Mouse (Mus musculus) forebrain, embryonic 14.5 days (tissue): ENCODE results near the gene Cpa3. TPM values are rescaled to one million over a fixed set of nuclear protein-coding genes. Genes with fewer than 3 reads are reported as not detected.
A peak's percentile ranks its signal among the peaks of the same experiment; 100 is the strongest.

ENCODE experiments used
- ATAC-seq: fragments of 200-750 bp; cut with Nextera tagmentation; 2 replicates; pipeline ENCODE4 v1.8.0; 2017; ENCODE audit warnings: mild to moderate bottlenecking, moderate library complexity
- DNase-seq: peaks from one replicate; pipeline ENCODE4 v3.0.0-alpha.2; 2015; ENCODE audit warnings: low spot score
- H3K27ac ChIP-seq: fragments of 300-500 bp; sonication (generic); 2 replicates; pipeline ENCODE4 v1.5.1; 2014; ENCODE audit warnings: low read depth, mild to moderate bottlenecking, control low read depth, low read length, moderate library complexity
- H3K27me3 ChIP-seq: fragments of 300-500 bp; sonication (generic); replicated peaks from 2 replicates; pipeline ENCODE4 v1.6.1; 2014; ENCODE audit warnings: low read length, control low read depth, mixed read lengths; ENCODE audit not compliant: control insufficient read depth, insufficient read depth
- H3K36me3 ChIP-seq: fragments of 300-500 bp; sonication (generic); 2 replicates; pipeline ENCODE4 v1.6.1; 2014; ENCODE audit warnings: low read length, control low read depth; ENCODE audit not compliant: control insufficient read depth, insufficient read depth
- H3K4me1 ChIP-seq: fragments of 300-500 bp; sonication (generic); 2 replicates; pipeline ENCODE4 v1.6.1; 2014; ENCODE audit warnings: antibody characterized with exemption, low read length, control low read depth; ENCODE audit not compliant: control insufficient read depth, insufficient read depth
- H3K4me2 ChIP-seq: fragments of 300-500 bp; sonication (generic); 2 replicates; pipeline ENCODE4 v1.6.1; 2014; ENCODE audit warnings: mild to moderate bottlenecking, control low read depth, low read length
- H3K4me3 ChIP-seq: fragments of 300-500 bp; sonication (generic); 2 replicates; pipeline ENCODE4 v1.5.1; 2014; ENCODE audit warnings: low read depth, low read length, control low read depth
- H3K9ac ChIP-seq: fragments of 300-500 bp; sonication (generic); 2 replicates; pipeline ENCODE4 v1.6.1; 2014; ENCODE audit warnings: mild to moderate bottlenecking, low read length, control low read depth, moderate library complexity
- H3K9me3 ChIP-seq: fragments of 300-500 bp; sonication (generic); replicated peaks from 2 replicates; pipeline ENCODE4 v1.6.1; 2016; ENCODE audit warnings: low read length, control low read depth, mixed read lengths; ENCODE audit not compliant: control insufficient read depth
- WGBS: fragments of 180-500 bp; shearing (Covaris S2); extraction: QIAGEN DNeasy Blood & Tissue Kit; methylation state at CpG from one replicate; pipeline ENCODE4 v1.1.7; 2014; 5-methylcytosine and 5-hydroxymethylcytosine counted together
- polyA plus RNA-seq: library from polyadenylated mRNA; unstranded; fragments of >200 nt; fragmentation: Nextera tagmentation; extraction: Ambion mirVana; gene quantifications from 2 replicates; pipeline ENCODE4 v1.2.1, GENCODE M21; 2014

Gene Cpa3
- polyA plus RNA-seq, 1 experiment from 2014 or later: 0.23 TPM

DNA sequence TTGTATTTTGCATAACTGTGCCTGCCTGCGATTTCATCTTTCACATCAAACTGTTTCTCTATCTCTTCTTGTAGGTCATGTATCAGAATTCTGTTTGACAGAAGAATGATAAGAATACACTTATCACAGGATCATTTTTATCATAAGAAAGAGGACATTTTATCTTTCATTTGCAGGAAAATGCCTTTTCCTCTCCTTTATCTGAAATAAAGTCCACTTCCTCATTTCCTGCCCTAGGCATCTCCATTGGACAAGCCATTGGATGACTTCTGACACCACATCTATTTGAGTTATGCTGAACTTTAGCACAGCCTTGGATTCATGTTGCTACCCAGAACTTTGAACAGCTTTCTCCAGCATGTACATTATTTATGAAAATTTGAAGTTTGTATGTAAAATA is 13.0 kb downstream of the Cpa3 start:
- no peak for ATAC-seq

DNA sequence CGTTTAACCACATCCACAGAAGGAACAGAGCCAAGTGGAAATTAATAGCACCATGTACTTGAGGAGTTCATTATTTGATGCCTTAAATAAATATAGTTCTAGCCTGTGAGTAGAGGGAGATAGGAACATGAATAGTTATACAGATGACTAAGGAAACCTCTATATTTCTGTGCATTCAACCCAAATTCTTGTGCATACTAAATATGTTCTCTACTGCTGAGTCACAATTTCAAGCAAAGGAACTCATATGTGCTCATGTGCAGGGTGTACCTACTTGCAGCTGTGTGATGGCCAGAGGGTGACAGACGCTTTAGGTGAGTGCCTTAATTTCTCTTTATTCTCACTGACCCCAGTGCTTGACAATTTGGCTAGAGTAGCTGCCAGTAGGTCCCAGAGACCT is 16.6 kb downstream of the Cpa3 start:
- Histone ChIP-seq H3K4me1 (no peaks in the 10 kb centered on the region), H3K36me3 (no peaks in the 10 kb centered on the region), H3K27me3 (no peaks in the 10 kb centered on the region), H3K4me2 (no peak overlapping the region), H3K9ac (no peak overlapping the region), H3K9me3 (no peaks in the 10 kb centered on the region), H3K4me3 (no peak overlapping the region), H3K27ac (no peak overlapping the region)
- no peak for DNase-seq
- ATAC-seq: no peak
- WGBS: 88% methylated on average over 2 of the region's 2 CpGs

More for the DNA sequence above, 13.0 kb downstream of the Cpa3 start:
- Histone ChIP-seq H3K36me3 (no peaks in the 10 kb centered on the region), H3K4me1 (no peaks in the 10 kb centered on the region), H3K9me3 (no peaks in the 10 kb centered on the region), H3K27me3 (no peaks in the 10 kb centered on the region), H3K4me3 (no peak overlapping the region), H3K27ac (no peak overlapping the region), H3K9ac (no peak overlapping the region), H3K4me2 (no peak overlapping the region)
- 87% methylated on average over 1 of the region's 1 CpGs for WGBS
- DNase-seq: no peak

DNA sequence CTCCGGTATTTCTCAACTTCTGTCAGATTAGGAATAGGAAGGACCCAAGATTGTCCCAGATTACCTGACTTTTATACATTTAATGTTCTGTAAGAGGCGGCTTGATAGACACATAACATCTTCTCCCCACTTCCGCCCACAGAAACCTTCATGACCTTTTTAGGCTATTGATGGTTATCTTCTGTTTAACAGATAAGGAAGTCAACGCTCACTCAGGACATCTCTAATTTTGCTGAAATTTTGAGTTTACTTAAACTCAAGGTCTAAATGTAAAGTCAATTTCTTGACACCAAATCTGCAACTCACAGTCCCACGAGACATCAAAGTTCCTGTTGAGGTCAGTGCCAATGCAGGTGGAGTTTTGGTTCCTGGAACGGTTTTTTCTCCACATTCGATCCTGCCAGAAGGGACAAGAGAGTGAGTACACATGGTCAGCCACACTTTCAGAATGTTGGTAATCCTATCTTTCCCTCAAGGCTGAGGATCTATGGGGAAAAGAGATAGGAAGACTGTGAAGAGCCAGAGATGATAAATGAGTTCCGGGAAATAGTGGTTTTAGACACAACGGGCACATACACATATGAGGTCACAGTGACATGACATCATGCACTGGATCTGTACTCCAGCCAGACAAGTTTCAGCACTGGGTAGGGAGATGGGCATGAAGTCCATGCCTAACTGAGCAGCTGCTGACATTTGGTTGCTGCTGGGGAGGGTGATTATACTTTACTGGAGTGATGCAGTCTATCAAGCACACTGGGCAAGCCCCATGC is 18.9 kb downstream of the Cpa3 start:
- Histone ChIP-seq H3K4me1 (no peaks in the 10 kb centered on the region), H3K9ac (no peak overlapping the region), H3K9me3 (no peaks in the 10 kb centered on the region), H3K27ac (no peak overlapping the region), H3K27me3 (no peaks in the 10 kb centered on the region), H3K4me3 (no peak overlapping the region), H3K36me3 (no peaks in the 10 kb centered on the region), H3K4me2 (no peak overlapping the region)
- ATAC-seq (no peak), DNase-seq (no peak)
- 93% methylated on average over 9 of the region's 9 CpGs for WGBS

- H3K4me1 ChIP-seq: no peaks in the 10 kb centered on the region
- no peak overlapping the region for H3K9ac ChIP-seq
- 90% methylated on average over 3 of the region's 3 CpGs for WGBS
- no peak overlapping the region for H3K4me3 ChIP-seq
- H3K9me3 ChIP-seq: no peaks in the 10 kb centered on the region
- ATAC-seq (no peak), DNase-seq (no peak)
- no peaks in the 10 kb centered on the region for H3K36me3 ChIP-seq
- no peak overlapping the region for H3K27ac ChIP-seq
- no peaks in the 10 kb centered on the region for H3K27me3 ChIP-seq
- no peak overlapping the region for H3K4me2 ChIP-seq
Observed at GRCm38 (mm10) chr3:20222136-20222535, 19.8 kb downstream of the Cpa3 start.

GRCm38 (mm10) chr3:20198869-20199268 is 43.1 kb downstream of the Cpa3 start:
- H3K9ac ChIP-seq: no peak overlapping the region
- no peak overlapping the region for H3K4me2 ChIP-seq
- ATAC-seq: peak; percentile 71
- DNase-seq: peak; percentile 75
- H3K9me3 ChIP-seq: no peaks in the 10 kb centered on the region
- 24% methylated on average over 6 of the region's 6 CpGs for WGBS
- no peaks in the 10 kb centered on the region for H3K36me3 ChIP-seq
- H3K4me1 ChIP-seq: no peaks in the 10 kb centered on the region
- H3K27ac ChIP-seq: no peak overlapping the region
- H3K4me3 ChIP-seq: no peak overlapping the region
- no peaks in the 10 kb centered on the region for H3K27me3 ChIP-seq

DNA sequence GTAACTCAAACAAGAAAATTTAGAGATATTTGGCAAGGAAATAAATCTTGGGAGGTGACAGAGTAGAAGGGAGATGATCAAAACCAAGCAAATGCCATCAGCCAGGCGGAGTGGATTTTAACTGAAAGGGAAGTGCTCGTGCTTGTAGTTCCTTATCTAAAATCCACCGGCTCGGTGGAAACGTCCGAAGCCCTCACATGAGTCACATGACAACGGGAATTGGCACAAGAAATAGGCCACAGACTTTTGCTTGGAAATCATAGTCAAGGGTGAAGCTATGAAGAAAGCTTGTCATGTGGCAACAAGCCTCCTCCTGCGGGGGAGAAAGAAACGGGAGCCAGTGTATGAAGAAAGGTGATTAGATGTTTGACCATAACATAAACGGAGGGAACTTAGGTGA is 44.1 kb downstream of the Cpa3 start:
- no peaks in the 10 kb centered on the region for H3K36me3 ChIP-seq
- ATAC-seq (no peak), DNase-seq (no peak)
- H3K9me3 ChIP-seq: no peaks in the 10 kb centered on the region
- no peak overlapping the region for H3K9ac ChIP-seq
- no peak overlapping the region for H3K4me2 ChIP-seq
- no peaks in the 10 kb centered on the region for H3K27me3 ChIP-seq
- no peak overlapping the region for H3K27ac ChIP-seq
- no peaks in the 10 kb centered on the region for H3K4me1 ChIP-seq
- WGBS: 87% methylated on average over 10 of the region's 10 CpGs
- H3K4me3 ChIP-seq: no peak overlapping the region

DNA sequence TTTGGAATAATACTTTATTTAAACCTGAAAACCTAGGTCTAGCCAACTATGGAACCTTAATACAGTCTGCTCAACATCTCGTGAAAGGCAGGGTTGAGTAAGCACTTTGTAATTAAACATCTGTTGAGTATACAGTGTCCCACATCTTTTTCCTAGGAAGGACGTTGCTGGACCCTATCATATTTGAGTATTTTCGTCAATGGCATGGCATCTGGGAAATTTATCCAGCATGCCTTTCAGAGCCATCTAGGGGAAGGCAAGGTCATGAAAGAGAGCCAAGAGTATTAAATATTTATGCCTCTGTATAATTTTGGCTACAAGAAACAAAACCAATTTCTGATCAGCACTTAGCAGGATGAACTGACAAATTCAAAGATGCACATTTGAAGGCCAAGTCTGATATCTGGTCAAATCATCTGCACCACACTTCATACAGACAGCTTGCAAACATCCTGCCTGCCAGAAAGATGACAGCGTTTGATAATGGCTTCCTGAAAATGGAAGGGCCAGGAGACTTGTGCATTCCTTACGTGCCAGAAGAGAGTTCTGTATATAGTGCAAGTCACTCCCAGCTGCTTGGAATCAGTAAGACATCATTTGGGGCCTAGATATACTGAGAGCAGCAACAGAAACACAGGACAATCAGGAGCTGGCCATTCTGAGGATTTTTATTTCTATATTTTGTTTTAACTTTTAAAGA is 52.9 kb downstream of the Cpa3 start:
- Histone ChIP-seq H3K27me3 (no peaks in the 10 kb centered on the region), H3K9me3 (no peaks in the 10 kb centered on the region), H3K9ac (no peak overlapping the region), H3K4me3 (no peak overlapping the region), H3K27ac (no peak overlapping the region), H3K4me2 (no peak overlapping the region), H3K36me3 (no peaks in the 10 kb centered on the region), H3K4me1 (no peaks in the 10 kb centered on the region)
- ATAC-seq (no peak), DNase-seq (no peak)
- 77% methylated on average over 5 of the region's 5 CpGs for WGBS

DNA sequence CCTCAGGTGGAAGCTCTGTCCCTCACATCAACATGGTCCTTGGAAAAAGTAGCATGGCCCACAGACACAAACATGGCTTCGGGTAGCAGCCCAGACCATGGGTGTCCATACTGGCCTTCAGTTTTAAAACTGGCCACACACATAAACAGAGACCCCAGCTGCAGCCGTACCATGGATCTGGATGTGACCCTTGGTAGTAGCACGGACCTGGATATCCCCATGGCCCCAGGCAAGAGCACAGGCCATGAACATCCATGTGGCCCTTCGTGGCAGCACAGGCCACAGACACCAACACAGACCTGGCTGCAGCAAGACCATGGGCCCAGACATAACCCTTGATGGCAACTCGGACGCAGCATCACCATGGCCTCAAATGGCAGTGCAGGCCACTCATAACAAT is 69.6 kb downstream of the Cpa3 start:
- DNase-seq: no peak
- 97% methylated on average over 6 of the region's 6 CpGs for WGBS
- H3K9ac ChIP-seq: no peak overlapping the region
- no peaks in the 10 kb centered on the region for H3K9me3 ChIP-seq
- no peak overlapping the region for H3K27ac ChIP-seq
- H3K27me3 ChIP-seq: no peaks in the 10 kb centered on the region
- no peak overlapping the region for H3K4me3 ChIP-seq
- no peak overlapping the region for H3K4me2 ChIP-seq
- ATAC-seq: no peak
- no peaks in the 10 kb centered on the region for H3K4me1 ChIP-seq
- H3K36me3 ChIP-seq: no peaks in the 10 kb centered on the region

DNA sequence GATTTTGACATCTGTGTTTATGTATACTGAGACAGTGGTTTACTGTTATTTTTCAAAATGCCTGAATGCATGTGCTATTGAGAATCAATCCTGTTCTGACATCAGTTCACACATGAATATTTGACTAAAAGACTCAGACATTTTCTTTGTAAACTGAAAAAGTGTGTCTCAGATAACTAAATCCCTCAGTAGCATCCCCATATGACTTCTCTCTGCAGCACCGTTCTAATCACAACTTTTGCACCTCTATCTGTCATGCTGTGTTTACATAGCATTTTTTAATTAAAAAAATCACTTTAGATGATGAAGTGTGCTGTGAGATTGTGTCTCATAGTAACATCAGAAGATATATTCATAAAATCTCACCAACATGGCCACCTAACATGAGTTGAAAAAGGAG is 74.5 kb downstream of the Cpa3 start:
- ATAC-seq: no peak
- no peak for DNase-seq
- no peak overlapping the region for H3K27ac ChIP-seq
- H3K9me3 ChIP-seq: no peaks in the 10 kb centered on the region
- H3K4me3 ChIP-seq: no peak overlapping the region
- H3K36me3 ChIP-seq: no peaks in the 10 kb centered on the region
- no peaks in the 10 kb centered on the region for H3K4me1 ChIP-seq
- WGBS: 92% methylated on average over 1 of the region's 1 CpGs
- H3K9ac ChIP-seq: no peak overlapping the region
- H3K4me2 ChIP-seq: no peak overlapping the region
- no peaks in the 10 kb centered on the region for H3K27me3 ChIP-seq
